Mouse (Mus musculus): Measurements from ENCODE around the gene H2al1f.
"Not testable (repeated sequence)": the region's sequence is repeated elsewhere in the genome, so short reads cannot be mapped to it uniquely, and the experiment has no call there.

The H2al1f gene

DNA sequence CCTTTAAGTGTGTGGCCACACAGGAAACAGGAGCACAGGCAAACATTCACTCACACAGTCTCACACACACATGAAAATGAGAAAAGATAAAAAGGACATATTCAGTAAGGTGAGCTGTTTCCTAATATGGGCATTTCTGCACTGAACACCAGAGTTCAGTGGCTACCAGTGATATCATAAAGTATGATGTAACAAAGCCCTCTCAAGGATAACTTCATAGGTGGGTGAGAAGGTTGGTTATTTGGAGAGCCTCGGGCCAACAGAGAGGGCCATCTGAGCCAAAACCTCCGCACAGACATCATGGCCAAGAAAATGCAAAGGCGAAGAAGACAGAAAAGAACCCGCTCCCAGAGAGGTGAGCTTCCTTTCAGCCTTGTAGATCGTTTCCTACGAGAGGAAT lies at the start of gene H2al1f:
H2al1f (plus strand) TSS at position 301 of the 400 bp plus-strand sequence.
- DNase-seq: not testable (repeated sequence)

DNA sequence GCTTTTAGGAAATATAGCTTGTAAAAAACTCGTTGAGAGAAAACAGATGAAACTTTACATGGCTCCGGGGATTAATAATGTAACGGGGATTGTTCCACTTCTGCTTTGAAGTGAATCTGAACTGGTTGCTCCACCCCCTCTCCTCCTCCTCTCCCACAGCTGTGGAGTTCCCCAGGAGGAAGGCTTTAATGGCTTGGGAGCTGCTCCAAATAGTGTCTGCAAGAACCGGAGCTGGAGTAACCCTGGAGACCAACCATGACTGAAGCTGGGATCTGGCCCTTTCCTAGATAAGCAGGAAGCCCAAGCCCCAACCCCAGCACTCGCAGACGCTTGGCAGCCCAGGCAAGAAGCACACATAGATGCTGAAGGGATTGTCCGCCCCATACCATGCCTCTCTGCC lies 47.2 kb upstream of the H2al1f start:
- no peak for DNase-seq

DNA sequence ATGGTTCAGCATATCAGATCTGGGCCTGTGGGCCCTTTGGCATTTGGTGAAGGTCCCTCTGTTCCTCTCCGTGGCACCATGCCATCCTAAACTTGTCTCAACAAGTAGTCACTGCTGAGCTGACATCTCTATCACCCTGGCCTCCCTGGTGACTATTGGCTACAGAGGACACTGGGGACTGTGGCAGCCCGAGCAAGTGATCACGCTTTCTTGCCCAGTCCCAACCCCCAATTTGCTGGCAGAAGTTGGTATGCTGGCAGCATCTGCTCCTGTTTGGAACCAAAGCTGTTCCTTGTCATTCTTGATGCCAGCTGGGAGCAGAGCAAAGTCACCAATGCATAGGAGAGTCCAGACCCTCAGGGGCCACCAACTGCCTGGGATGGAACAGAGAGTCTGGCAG lies 45.9 kb upstream of the H2al1f start:
- DNase-seq: peak; percentile 75 to 82

DNA sequence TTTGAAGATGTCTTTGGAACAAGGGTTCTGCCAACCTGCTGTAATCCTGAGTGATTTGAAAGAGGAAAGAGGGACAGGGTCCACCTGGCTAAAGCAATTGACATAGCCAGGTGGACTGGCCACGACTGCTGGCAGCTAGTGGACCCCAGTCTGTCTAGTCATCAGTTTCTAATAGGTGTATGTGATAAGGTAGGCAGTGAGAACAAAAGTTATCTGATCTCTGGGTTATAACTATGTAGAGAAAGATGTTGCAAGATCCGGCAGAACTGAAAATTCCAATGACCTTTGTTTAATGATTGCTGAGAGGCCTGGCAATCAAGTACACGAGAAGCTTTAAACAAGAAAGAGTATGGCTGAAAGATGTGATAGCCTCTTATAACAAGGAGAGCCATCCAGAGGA lies 41.8 kb upstream of the H2al1f start:
- DNase-seq: no peak

DNA sequence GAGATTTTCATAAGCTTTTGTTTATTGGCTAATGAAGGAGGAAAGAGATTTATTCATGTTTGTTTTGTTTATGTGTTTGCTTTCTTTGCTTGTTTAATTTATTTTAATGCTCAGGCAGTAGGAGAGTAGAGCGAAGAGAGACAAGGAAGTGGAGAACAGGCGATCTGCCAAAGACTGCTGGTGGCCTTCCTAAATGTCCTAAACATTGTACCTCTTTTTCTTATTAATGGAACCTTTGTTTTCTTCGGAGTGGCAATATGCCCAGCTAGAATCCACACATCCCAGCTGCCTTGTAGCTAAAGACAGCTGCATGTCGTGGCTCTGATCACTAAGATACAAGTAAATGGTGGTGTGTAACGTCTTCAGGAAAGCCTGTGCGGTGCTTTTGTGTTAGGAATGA lies 37.9 kb upstream of the H2al1f start:
- DNase-seq: no peak

DNA sequence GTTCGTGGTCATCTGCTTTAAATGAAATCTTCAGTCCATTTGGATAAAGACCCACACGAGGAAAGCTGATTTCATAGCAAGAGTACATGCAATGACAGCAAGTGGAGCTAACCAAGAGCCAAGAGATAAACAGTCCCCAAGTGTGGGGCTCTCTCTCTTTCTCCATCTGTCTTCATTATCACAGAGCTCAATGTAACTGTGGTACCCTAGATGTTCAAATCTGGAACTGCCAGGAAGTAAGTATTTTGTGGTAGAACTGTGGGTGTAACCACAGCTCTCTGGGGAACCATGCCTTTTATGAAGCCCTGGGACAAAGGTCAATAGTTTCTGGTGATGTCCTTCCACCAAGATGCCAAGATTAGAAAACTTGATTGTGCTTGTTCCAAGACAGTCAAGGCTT lies 34.2 kb upstream of the H2al1f start:
- DNase-seq: no peak

DNA sequence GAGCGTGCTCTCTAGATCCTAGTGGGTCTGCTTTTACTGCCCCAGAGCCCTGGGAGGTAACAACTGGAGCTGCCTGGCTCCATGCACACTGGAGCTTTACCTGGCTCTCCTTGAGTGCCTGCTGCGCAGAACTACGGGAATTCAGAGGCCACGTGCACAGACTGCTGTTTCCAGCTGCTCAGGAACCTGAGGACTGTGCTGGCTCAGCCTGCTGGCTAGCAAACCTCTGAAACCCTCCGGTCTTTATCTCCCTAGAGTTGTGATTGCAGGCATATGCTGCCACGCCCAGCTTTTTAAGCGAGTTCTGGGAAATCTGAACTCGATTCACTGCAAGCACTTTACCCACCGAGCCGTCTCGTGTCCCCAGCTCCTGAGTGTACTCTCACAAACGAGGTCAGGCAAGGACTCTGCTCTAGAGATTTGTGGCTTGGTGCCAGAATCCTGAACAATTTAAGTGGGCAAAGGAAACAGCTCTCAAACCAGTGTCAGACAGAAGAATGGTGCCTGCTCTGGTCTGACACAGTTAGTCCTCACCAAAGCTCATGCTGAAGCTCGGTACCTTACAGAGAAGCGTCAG lies 26.6 kb upstream of the H2al1f start:
- peak; percentile 22 to 24 for DNase-seq

DNA sequence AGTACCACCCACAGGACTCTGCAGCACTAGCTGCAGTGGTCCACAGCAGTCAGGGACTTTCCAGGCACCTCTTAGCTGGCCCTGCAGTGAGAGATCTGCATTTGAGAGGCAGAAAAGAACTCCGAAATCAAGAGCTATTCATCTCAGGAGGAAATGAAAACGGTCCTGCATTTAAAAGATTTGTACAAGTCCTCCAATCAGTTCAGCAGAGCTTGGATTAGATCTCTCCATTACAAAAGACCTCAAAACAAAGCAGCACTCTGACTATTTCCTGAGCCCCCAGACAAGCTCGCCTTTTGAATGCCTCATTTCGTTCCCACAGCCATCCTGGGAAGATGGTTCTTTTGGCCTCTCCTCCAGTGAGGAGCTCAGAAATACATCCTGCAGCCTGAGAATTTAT lies 25.7 kb upstream of the H2al1f start:
- no peak for DNase-seq

DNA sequence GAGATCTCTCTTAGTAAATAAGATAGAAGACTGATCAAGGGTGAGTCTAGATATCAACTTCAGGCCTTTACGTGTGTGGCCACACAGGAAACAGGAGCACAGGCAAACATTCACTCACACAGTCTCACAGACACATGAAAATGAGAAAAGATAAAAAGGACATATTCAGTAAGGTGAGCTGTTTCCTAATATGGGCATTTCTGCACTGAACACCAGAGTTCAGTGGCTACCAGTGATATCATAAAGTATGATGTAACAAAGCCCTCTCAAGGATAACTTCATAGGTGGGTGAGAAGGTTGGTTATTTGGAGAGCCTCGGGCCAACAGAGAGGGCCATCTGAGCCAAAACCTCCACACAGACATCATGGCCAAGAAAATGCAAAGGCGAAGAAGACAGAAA lies 16.0 kb upstream of the H2al1f start, which contains the start of gene H2al1a:
H2al1a (plus strand) TSS at position 301 of the 400 bp plus-strand sequence.
- DNase-seq: not testable (repeated sequence)

DNA sequence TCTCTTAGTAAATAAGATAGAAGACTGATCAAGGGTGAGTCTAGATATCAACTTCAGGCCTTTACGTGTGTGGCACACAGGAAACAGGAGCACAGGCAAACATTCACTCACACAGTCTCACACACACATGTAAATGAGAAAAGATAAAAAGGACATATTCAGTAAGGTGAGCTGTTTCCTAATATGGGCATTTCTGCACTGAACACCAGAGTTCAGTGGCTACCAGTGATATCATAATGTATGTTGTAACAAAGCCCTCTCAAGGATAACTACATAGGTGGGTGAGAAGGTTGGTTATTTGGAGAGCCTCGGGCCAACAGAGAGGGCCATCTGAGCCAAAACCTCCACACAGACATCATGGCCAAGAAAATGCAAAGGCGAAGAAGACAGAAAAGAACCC lies 12.8 kb upstream of the H2al1f start, which contains the start of gene H2al1b:
H2al1b (plus strand) TSS at position 301 of the 400 bp plus-strand sequence.
- not testable (repeated sequence) for DNase-seq

DNA sequence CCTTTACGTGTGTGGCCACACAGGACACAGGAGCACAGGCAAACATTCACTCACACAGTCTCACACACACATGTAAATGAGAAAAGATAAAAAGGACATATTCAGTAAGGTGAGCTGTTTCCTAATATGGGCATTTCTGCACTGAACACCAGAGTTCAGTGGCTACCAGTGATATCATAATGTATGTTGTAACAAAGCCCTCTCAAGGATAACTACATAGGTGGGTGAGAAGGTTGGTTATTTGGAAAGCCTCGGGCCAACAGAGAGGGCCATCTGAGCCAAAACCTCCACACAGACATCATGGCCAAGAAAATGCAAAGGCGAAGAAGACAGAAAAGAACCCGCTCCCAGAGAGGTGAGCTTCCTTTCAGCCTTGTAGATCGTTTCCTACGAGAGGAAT lies 9.6 kb upstream of the H2al1f start, which contains the start of gene H2al1c:
H2al1c (plus strand) TSS at position 301 of the 400 bp plus-strand sequence.
- not testable (repeated sequence) for DNase-seq

DNA sequence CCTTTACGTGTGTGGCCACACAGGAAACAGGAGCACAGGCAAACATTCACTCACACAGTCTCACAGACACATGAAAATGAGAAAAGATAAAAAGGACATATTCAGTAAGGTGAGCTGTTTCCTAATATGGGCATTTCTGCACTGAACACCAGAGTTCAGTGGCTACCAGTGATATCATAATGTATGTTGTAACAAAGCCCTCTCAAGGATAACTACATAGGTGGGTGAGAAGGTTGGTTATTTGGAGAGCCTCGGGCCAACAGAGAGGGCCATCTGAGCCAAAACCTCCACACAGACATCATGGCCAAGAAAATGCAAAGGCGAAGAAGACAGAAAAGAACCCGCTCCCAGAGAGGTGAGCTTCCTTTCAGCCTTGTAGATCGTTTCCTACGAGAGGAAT lies 6.4 kb upstream of the H2al1f start, which contains the start of gene H2al1d:
H2al1d (plus strand) TSS at position 301 of the 400 bp plus-strand sequence.
- DNase-seq: not testable (repeated sequence)

DNA sequence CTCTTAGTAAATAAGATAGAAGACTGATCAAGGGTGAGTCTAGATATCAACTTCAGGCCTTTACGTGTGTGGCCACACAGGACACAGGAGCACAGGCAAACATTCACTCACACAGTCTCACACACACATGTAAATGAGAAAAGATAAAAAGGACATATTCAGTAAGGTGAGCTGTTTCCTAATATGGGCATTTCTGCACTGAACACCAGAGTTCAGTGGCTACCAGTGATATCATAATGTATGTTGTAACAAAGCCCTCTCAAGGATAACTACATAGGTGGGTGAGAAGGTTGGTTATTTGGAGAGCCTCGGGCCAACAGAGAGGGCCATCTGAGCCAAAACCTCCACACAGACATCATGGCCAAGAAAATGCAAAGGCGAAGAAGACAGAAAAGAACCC lies 3.3 kb upstream of the H2al1f start, which contains the start of gene H2al1e:
H2al1e (plus strand) TSS at position 301 of the 400 bp plus-strand sequence.
- not testable (repeated sequence) for DNase-seq

DNA sequence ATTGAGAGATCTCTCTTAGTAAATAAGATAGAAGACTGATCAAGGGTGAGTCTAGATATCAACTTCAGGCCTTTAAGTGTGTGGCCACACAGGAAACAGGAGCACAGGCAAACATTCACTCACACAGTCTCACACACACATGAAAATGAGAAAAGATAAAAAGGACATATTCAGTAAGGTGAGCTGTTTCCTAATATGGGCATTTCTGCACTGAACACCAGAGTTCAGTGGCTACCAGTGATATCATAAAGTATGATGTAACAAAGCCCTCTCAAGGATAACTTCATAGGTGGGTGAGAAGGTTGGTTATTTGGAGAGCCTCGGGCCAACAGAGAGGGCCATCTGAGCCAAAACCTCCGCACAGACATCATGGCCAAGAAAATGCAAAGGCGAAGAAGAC lies 3.0 kb downstream of the H2al1f start, which contains the start of gene H2al1g:
H2al1g (plus strand) TSS at position 301 of the 400 bp plus-strand sequence.
- DNase-seq: not testable (repeated sequence)

DNA sequence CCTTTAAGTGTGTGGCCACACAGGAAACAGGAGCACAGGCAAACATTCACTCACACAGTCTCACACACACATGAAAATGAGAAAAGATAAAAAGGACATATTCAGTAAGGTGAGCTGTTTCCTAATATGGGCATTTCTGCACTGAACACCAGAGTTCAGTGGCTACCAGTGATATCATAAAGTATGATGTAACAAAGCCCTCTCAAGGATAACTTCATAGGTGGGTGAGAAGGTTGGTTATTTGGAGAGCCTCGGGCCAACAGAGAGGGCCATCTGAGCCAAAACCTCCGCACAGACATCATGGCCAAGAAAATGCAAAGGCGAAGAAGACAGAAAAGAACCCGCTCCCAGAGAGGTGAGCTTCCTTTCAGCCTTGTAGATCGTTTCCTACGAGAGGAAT lies 6.2 kb downstream of the H2al1f start, which contains the start of gene H2al1h:
H2al1h (plus strand) TSS at position 301 of the 400 bp plus-strand sequence.
- not testable (repeated sequence) for DNase-seq

DNA sequence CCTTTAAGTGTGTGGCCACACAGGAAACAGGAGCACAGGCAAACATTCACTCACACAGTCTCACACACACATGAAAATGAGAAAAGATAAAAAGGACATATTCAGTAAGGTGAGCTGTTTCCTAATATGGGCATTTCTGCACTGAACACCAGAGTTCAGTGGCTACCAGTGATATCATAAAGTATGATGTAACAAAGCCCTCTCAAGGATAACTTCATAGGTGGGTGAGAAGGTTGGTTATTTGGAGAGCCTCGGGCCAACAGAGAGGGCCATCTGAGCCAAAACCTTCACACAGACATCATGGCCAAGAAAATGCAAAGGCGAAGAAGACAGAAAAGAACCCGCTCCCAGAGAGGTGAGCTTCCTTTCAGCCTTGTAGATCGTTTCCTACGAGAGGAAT lies 9.4 kb downstream of the H2al1f start, which contains the start of gene H2al1i:
H2al1i (plus strand) TSS at position 301 of the 400 bp plus-strand sequence.
- DNase-seq: not testable (repeated sequence)

DNA sequence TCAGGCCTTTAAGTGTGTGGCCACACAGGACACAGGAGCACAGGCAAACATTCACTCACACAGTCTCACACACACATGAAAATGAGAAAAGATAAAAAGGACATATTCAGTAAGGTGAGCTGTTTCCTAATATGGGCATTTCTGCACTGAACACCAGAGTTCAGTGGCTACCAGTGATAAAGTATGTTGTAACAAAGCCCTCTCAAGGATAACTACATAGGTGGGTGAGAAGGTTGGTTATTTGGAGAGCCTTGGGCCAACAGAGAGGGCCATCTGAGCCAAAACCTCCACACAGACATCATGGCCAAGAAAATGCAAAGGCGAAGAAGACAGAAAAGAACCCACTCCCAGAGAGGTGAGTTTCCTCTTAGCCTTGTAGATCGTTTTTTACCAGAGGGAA lies 12.6 kb downstream of the H2al1f start, which contains the start of gene H2al1j:
H2al1j (plus strand) TSS at position 301 of the 400 bp plus-strand sequence.
- not testable (repeated sequence) for DNase-seq

DNA sequence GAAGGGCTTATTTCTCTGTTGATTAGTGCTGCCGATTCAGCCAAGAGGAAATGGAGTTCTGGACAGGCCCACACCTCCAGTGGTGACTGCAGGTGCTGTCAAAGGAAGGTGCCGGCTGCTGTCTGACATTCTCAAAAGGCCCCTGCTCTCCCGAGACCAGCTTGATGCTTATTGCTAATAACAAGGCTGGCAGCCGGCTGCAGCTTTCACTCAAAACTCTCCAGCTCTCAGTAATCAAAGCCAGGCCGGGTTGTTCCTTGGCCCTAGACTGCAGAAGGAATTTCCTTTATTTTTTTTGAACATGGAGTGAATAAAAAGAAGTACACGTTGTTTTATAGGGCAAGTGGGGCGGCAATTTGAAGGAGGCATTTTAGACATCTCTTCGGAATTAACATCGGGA lies 30.8 kb downstream of the H2al1f start:
- peak; percentile 29 to 51 for DNase-seq

DNA sequence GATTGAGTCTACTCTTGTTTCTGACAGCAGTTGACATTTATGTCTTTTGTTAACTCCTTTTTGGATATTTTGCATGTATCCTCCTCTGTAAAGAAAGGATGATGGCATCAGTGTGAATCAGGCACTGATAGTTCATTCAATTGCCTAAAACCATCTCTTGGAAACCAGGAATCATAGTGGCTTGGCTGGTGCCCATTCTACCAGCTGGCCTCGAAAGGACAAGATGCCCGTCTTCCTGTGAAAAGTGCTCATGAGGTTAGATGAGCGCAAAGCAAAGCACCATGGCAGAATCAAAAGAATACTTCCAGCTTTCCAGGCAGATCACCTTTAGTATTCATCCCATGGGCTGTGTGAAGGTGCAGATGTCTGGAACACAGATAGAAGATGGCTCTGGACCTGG lies 31.8 kb downstream of the H2al1f start:
- DNase-seq: peak; percentile 23 to 76

DNA sequence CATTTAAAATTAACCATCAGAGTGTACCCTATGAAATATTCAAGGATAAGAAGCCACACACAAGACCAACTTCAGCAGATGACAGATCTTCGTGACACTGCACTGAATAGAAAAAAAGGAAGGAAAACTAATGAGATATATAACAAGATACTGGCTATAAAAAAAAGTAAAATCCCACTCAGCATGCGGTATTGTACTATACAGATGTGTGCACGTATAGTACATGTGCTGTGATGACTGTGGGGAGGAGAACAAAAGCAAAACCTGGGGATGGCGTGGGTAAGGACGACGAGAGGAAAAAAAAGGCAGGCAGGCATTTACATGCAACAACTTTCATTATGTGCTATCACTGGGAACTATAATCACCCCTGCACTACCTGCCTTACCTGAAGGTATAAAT lies 45.9 kb downstream of the H2al1f start:
- no peak for DNase-seq

DNA sequence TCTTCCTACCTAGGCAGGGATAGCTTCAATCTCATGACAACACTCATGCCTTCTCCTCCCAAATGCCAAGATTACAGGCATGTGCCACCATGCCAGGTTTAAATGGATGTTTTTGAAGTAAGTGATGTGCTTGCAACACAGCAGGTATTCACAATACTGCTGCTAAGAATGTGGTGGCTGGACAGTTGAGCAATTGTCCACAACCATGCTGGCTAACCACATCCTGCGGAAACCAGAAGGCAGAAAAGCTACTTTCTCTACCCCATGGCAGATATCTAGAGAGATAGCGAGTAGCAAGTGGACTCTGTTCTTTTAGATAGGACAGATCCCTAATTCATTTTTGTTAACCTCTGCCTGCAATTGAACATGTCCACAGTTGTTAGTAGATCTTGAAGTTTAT lies 46.3 kb downstream of the H2al1f start:
- no peak for DNase-seq

DNA sequence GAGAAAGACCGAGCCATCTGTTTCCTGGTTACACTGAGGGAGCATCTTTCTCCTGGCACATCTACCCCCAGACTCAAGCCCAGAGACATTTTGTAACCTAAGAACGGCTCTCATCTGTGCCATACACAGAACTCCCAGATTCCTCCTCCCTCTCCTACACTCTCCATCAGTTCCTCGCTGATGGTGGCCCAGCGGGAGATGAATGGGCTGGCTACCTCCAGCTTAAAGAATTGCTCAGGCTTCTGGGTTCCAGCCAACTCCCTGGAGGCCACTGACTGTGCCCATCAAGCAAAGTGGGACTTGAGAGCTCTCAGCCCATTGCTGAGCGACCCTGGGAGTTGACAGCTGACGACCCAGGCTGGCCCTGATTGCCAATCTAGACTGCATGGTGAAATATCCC lies 48.9 kb downstream of the H2al1f start:
- DNase-seq: peak; percentile 77 to 89
